Mouse (Mus musculus) midbrain, embryonic 12.5 days (tissue): ENCODE measurements around the gene Hrc. TPM values are rescaled to one million over a fixed set of nuclear protein-coding genes. Genes with fewer than 3 reads are reported as not detected.

Source experiments
- ATAC-seq: fragments of 200-750 bp; cut with Nextera tagmentation; 2 replicates; pipeline ENCODE4 v1.8.0; 2017; ENCODE audit warnings: low read depth, moderate TSS enrichment, moderate library complexity; ENCODE audit not compliant: low FRiP score
- H3K27ac ChIP-seq: fragments of 300-500 bp; sonication (generic); replicated peaks from 2 replicates; pipeline ENCODE4 v1.5.1; 2016; ENCODE audit warnings: mild to moderate bottlenecking
- H3K27me3 ChIP-seq: fragments of 300-500 bp; sonication (generic); 2 replicates; pipeline ENCODE4 v1.6.1; 2016; ENCODE audit warnings: mild to moderate bottlenecking
- H3K36me3 ChIP-seq: fragments of 300-500 bp; sonication (generic); 2 replicates; pipeline ENCODE4 v1.6.1; 2016
- H3K4me1 ChIP-seq: fragments of 300-500 bp; sonication (generic); 2 replicates; pipeline ENCODE4 v1.6.1; 2016
- H3K4me2 ChIP-seq: fragments of 300-500 bp; sonication (generic); replicated peaks from 2 replicates; pipeline ENCODE4 v1.6.1; 2016; ENCODE audit warnings: mild to moderate bottlenecking, moderate library complexity
- H3K4me3 ChIP-seq: fragments of 300-500 bp; sonication (generic); 2 replicates; pipeline ENCODE4 v1.5.1; 2016; ENCODE audit warnings: mild to moderate bottlenecking
- H3K9ac ChIP-seq: fragments of 300-500 bp; sonication (generic); replicated peaks from 2 replicates; pipeline ENCODE4 v1.6.1; 2016; ENCODE audit warnings: mild to moderate bottlenecking, moderate library complexity
- H3K9me3 ChIP-seq: fragments of 300-500 bp; sonication (generic); 2 replicates; pipeline ENCODE4 v1.6.1; 2016; ENCODE audit warnings: mild to moderate bottlenecking
- WGBS: fragments of 180-500 bp; shearing (Covaris S2); methylation state at CpG from one replicate; pipeline ENCODE4 v1.1.7; 2016; 5-methylcytosine and 5-hydroxymethylcytosine counted together
- polyA plus RNA-seq: library from polyadenylated mRNA; unstranded; fragments of >200 nt; fragmentation: Nextera tagmentation; extraction: Ambion mirVana; gene quantifications from 2 replicates; pipeline ENCODE4 v1.2.1, GENCODE M21; 2016

Hrc gene
- polyA plus RNA-seq: 0.24 TPM in 1 of 2 replicates, not detected in the other

DNA sequence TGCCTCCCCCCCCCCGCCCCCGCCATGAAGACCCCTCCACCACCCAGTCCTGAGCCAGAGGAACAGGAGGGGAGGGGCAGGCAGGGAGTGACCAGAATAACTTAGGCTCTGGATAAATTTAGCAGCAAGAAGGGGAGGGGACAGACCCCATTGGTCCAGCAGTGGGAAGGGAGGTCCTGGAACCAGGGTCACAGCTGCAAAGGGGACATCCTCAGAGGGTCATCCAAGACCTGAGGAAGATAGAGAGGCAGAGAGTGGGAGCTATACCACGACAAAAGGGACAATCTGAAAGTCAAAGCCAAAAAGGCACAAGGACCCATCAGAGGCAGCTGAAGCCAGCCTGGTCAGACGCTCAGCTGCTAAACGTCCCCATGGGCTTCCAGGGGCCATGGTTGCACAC lies at the start of gene Hrc:
Hrc (plus strand) TSS at position 235 of the 400 bp plus-strand sequence.
- H3K27ac ChIP-seq: no peak within 1 kb of the TSS
- H3K27me3 ChIP-seq: peaks cover 54% of the 10 kb centered on the region
- 38% methylated on average over 5 of the region's 5 CpGs for WGBS
- H3K9ac ChIP-seq: peak within 1 kb of the TSS; percentile 71; the same call in 1 of the 2 replicates
- H3K4me1 ChIP-seq: peaks cover 53% of the 10 kb centered on the region
- no peak within 1 kb of the TSS; the same call in 1 of the 2 replicates for H3K4me3 ChIP-seq
- no peak for ATAC-seq
- H3K9me3 ChIP-seq: no peaks in the 10 kb centered on the region
- peak within 1 kb of the TSS; percentile 96 for H3K4me2 ChIP-seq
- no peaks in the 10 kb centered on the region for H3K36me3 ChIP-seq

DNA sequence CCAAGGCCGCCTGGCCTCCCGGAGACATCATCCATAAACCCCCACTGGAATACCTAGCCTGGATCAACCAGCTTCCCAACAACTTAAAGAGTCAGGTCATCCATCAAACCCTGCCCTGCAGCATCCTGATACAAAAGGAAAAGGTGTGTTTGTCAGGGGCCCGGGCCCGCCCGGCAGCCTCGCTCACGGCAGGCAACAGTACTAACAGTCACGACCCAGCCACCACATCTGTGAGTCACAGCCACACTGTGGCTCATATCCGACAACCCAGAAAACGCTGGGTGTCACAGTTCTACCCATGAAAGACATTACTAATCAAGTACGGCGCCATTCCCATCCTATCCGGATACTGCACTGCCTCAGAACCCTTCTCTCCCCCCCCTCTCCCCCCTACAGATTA lies 48.6 kb upstream of the Hrc start:
- H3K27me3 ChIP-seq: peaks cover 8% of the 10 kb centered on the region; the same call in 1 of the 2 replicates
- H3K27ac ChIP-seq: no peak overlapping the region
- no peaks in the 10 kb centered on the region for H3K9me3 ChIP-seq
- 89% methylated on average over 13 of the region's 13 CpGs for WGBS
- no peaks in the 10 kb centered on the region for H3K36me3 ChIP-seq
- no peaks in the 10 kb centered on the region for H3K4me1 ChIP-seq
- H3K4me2 ChIP-seq: no peak overlapping the region
- H3K9ac ChIP-seq: no peak overlapping the region
- no peak for ATAC-seq
- H3K4me3 ChIP-seq: no peak overlapping the region

DNA sequence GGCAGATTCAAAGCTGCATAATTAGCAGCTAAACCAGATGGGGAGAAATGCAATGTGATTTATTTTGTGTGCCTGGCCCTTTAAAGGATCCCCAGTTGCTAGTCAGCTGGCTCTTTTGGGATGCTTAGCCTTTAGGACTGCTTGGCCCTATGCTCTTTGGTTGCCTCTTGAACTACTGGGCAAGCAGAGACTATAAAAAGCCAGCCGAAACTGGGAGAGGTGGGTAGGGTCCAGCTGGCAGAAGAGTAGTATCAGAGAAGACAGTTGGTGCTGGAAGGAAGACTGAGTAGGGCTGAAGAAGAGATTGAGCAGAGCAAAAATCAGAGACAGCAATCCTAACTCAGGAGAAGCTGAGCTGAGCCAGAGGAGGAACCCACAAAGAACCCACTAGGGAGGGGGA lies 38.5 kb upstream of the Hrc start:
- Histone ChIP-seq H3K27me3 (no peaks in the 10 kb centered on the region), H3K9ac (no peak overlapping the region), H3K9me3 (no peaks in the 10 kb centered on the region), H3K4me3 (no peak overlapping the region), H3K4me1 (no peaks in the 10 kb centered on the region), H3K4me2 (no peak overlapping the region), H3K27ac (no peak overlapping the region), H3K36me3 (no peaks in the 10 kb centered on the region)
- no peak for ATAC-seq
- 88% methylated on average over 1 of the region's 1 CpGs for WGBS

DNA sequence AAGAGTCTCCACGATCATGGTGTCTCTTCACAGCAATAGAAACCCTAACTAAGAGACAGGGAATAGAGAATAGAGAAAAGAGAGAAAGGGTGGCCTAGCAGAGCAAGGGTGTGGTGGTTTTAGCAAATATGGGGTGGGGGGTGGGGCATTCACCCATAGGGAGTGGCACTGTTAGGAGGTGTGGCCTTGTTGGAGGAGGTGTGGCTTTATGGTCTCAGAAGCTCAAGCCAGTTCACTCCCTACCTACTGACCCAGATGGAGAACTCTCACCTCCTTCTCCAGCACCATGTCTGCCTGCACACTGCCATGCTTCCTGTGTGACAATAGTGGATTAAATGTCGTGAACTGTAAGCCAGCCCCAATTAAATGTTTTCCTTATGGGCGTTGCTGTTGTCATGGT lies 37.5 kb upstream of the Hrc start:
- no peak overlapping the region for H3K4me3 ChIP-seq
- no peak for ATAC-seq

DNA sequence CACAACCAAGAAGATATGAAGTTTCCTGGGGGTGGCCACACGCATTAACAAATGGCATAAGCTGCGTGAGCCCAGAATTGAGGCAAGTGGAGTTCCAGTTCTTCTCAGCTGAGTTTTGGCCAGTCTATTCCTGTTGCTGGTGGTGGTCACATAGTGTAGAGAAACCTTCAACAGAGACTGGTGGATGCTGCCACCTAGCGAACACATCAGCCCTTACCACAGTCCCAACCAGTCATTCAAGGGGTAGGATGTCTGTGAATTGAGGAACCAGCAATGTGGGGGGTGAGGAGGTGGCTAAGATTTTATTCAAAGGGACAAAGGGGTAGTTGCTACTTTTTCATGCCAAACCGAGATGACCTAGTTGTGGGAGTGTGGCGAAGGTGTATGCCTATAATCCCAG lies 35.3 kb upstream of the Hrc start:
- WGBS: 16% methylated on average over 5 of the region's 5 CpGs
- Histone ChIP-seq H3K27ac (no peak overlapping the region), H3K4me1 (peaks cover 8% of the 10 kb centered on the region; the same call in 1 of the 2 replicates), H3K27me3 (peaks cover 11% of the 10 kb centered on the region; the same call in 1 of the 2 replicates), H3K4me3 (no peak overlapping the region), H3K9ac (no peak overlapping the region), H3K36me3 (no peaks in the 10 kb centered on the region), H3K4me2 (no peak overlapping the region), H3K9me3 (no peaks in the 10 kb centered on the region)
- ATAC-seq: no peak

More for the DNA sequence above, 37.5 kb upstream of the Hrc start:
- no peaks in the 10 kb centered on the region for H3K27me3 ChIP-seq
- no peaks in the 10 kb centered on the region for H3K36me3 ChIP-seq
- no peaks in the 10 kb centered on the region for H3K9me3 ChIP-seq
- WGBS: 67% methylated on average over 3 of the region's 3 CpGs
- H3K27ac ChIP-seq: no peak overlapping the region
- no peaks in the 10 kb centered on the region for H3K4me1 ChIP-seq
- H3K9ac ChIP-seq: no peak overlapping the region
- no peak overlapping the region for H3K4me2 ChIP-seq

DNA sequence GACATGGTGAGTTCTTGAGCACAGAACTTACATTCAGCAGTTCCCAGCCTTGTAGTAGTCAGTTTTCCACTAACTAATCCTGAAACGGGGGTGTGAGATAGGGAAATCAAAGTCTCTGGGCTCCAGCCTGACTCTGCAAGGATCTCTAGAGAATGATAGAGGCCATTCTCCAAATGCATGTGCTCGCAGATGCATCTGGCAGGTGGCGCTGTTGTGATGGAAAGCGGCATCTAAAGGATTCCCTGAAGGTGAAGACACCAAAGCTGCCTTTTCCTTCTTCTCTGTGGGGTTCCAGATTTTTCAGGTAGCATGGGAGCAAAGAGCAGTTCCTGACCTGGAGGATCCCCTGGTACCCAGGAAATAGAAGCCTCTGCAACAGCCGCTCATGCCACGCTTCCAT lies 34.8 kb upstream of the Hrc start:
- ATAC-seq: no peak

DNA sequence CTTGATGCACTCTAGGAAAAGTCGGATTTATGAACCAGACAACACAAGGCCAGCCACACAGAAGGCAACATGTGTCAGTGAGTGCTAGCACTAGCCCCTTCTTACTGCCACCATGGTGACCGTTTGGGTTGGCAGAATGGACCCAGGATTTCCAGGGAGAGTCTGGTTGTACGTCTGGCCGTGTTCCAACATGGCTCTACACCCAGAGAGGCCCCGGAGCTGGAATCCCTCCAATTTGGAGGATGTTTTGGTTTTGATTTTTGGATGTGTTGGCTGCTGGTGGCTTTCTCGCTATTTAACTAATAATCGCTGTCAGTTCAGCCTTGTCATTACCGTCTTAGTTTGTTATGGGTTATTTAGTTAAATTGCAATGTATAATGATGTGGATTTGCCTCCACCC lies 32.5 kb upstream of the Hrc start:
- H3K4me2 ChIP-seq: no peak overlapping the region
- ATAC-seq: no peak
- whole genome bisulfite sequencing: 81% methylated on average over 8 of the region's 8 CpGs

More for the DNA sequence above, 34.8 kb upstream of the Hrc start:
- no peak overlapping the region for H3K27ac ChIP-seq
- 10% methylated on average over 6 of the region's 6 CpGs for WGBS
- no peaks in the 10 kb centered on the region for H3K36me3 ChIP-seq
- no peak overlapping the region for H3K4me2 ChIP-seq
- H3K9ac ChIP-seq: no peak overlapping the region
- H3K4me1 ChIP-seq: peaks cover 13% of the 10 kb centered on the region; the same call in 1 of the 2 replicates
- no peak overlapping the region for H3K4me3 ChIP-seq
- H3K27me3 ChIP-seq: peaks cover 15% of the 10 kb centered on the region; the same call in 1 of the 2 replicates
- H3K9me3 ChIP-seq: no peaks in the 10 kb centered on the region

DNA sequence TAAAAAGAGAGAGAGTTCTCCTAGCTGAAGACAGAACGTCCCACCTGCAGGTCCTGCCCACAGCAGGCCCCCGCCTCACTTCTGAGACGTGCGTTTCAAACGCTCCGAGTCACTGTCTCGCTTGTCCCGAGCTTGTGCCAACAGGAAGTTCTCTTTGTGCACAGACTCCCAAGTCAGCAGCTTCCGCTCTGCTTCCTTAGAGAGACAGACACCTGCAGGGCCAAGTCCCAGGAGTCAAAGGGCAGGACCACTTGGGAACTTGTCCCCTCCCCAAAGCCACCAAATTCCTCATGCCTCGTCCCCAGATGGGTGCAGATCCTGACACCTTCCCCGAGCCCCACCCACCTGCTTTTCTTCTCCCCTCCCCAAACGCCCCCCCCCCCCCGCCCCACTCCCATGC lies 30.2 kb upstream of the Hrc start:
- 14% methylated on average over 12 of the region's 13 CpGs for WGBS
- Histone ChIP-seq H3K9ac (peak overlapping the region; percentile 31), H3K4me2 (peak overlapping the region; percentile 51), H3K27me3 (peaks cover 15% of the 10 kb centered on the region; the same call in 1 of the 2 replicates), H3K36me3 (no peaks in the 10 kb centered on the region), H3K4me1 (peaks cover 18% of the 10 kb centered on the region; the same call in 1 of the 2 replicates), H3K27ac (no peak overlapping the region), H3K4me3 (peak overlapping the region; percentile 31), H3K9me3 (no peaks in the 10 kb centered on the region)
- ATAC-seq: 0 out of 2 replicates have a peak, but pooled peaks have one; percentile 8

More for the DNA sequence above, 32.5 kb upstream of the Hrc start:
- Histone ChIP-seq H3K9me3 (no peaks in the 10 kb centered on the region), H3K9ac (no peak overlapping the region), H3K27ac (no peak overlapping the region), H3K4me1 (peaks cover 13% of the 10 kb centered on the region; the same call in 1 of the 2 replicates), H3K36me3 (no peaks in the 10 kb centered on the region), H3K27me3 (peaks cover 15% of the 10 kb centered on the region; the same call in 1 of the 2 replicates), H3K4me3 (no peak overlapping the region)

DNA sequence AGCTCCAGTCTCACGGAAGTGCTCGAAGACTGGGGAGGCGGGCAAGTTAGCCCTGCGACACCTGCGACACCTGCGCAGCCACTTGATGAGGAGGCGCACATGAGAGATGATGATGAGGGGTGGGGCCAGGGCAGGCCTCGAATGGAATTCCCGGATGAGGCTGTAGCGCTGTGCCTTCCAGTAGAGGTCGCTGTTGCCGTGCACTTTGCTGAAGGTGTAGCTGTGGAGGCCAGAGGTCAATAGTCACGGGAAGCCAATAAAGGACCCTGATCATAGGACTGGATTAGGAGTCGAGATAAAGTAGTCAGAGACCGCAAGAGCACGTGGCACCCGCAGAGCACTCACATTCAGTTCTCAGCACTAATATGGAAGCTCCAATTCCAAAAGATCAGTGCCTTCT lies 29.8 kb upstream of the Hrc start:
- peak; percentile 61 for ATAC-seq
- H3K27ac ChIP-seq: no peak overlapping the region

DNA sequence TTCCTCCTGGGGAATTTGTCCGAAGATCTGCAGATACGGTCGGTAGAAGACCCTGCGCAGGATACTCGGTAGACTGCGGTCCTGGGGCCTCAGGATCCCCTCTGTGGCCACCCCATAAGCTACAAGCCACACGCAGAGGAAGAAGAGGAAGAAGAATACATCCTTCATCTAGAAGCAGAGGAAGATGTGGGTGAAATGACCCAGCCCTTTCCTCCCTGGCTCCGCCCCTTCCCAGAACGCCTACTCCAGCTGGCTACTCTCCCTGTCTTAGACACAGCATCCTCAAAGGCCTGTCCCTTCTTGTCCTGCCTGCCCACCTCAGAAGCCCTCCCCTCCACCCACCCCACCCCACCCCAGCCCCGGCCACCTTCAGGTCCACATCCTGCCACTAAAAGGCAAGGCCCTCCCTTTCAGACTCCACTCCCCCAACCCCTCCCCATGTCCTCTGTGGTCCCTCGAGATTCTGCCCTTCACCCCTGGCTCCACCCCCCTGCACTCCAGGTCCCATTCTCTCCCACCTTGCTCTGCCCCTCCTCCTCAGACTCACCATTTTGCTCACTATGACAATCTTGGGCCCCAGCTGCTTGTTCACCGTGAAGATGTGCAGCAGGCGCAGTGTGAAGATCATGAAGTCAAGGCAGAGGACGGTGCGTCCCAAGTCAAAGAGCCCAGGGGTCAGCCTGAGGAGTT lies 26.4 kb upstream of the Hrc start:
- Histone ChIP-seq H3K4me2 (no peak overlapping the region), H3K27me3 (peaks cover 14% of the 10 kb centered on the region; the same call in 1 of the 2 replicates), H3K27ac (no peak overlapping the region), H3K4me1 (peaks cover 26% of the 10 kb centered on the region; the same call in 1 of the 2 replicates), H3K9me3 (no peaks in the 10 kb centered on the region), H3K4me3 (no peak overlapping the region), H3K36me3 (no peaks in the 10 kb centered on the region), H3K9ac (no peak overlapping the region)
- no peak for ATAC-seq
- 71% methylated on average over 15 of the region's 15 CpGs for WGBS

More for the DNA sequence above, 29.8 kb upstream of the Hrc start:
- Histone ChIP-seq H3K9ac (peak overlapping the region; percentile 31; the same call in 1 of the 2 replicates), H3K4me3 (peak overlapping the region; percentile 31), H3K4me1 (peaks cover 18% of the 10 kb centered on the region; the same call in 1 of the 2 replicates), H3K9me3 (no peaks in the 10 kb centered on the region), H3K36me3 (no peaks in the 10 kb centered on the region), H3K4me2 (peak overlapping the region; percentile 51), H3K27me3 (peaks cover 15% of the 10 kb centered on the region; the same call in 1 of the 2 replicates)
- 4% methylated on average over 17 of the region's 17 CpGs for WGBS

DNA sequence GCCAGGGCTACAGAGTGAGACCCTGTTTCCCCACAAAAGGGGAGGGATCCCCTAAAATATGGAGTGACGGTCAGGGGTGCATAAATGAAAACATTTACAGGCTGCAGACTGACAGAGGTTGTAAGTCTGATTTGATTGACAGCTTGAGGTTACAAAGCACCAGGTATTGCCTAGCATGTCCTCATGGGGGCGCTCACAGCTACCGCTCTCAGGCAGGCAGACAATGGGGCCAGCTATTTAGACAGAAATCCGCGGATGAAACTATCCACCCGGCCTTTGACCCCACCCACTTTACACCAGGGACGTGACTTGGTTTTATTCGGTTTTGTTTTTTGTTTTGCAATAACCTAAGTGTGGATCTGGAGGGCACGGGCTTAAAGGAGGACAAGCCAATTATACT lies 25.6 kb upstream of the Hrc start:
- H3K27ac ChIP-seq: peak overlapping the region; percentile 39; the same call in 1 of the 2 replicates
- no peaks in the 10 kb centered on the region for H3K9me3 ChIP-seq
- no peak overlapping the region for H3K9ac ChIP-seq
- H3K4me1 ChIP-seq: peaks cover 25% of the 10 kb centered on the region; the same call in 1 of the 2 replicates
- no peaks in the 10 kb centered on the region for H3K36me3 ChIP-seq
- peaks cover 6% of the 10 kb centered on the region; the same call in 1 of the 2 replicates for H3K27me3 ChIP-seq
- no peak overlapping the region for H3K4me3 ChIP-seq
- 11% methylated on average over 9 of the region's 9 CpGs for WGBS
- no peak overlapping the region for H3K4me2 ChIP-seq
- 0 out of 2 replicates have a peak, but pooled peaks have one; percentile 32 for ATAC-seq

DNA sequence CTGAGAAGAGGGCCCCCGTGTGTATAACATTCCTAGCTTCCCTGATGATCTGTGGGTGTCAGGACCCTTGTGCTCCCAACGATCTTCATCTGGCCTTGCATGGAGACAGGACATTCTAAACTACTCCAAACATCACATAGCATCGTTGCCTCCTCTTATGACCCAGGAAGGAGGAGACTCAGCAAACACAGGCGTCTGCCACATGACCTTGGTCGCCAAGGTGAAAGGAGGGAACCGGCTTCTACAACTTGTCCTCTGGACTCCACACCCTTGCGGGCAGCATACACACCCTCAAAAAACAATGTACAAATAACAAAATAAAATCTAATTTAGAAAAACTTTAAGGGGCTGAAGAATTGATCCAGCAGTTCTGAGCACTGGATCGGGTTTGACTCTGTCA lies 23.1 kb upstream of the Hrc start:
- Histone ChIP-seq H3K4me1 (peaks cover 17% of the 10 kb centered on the region; the same call in 1 of the 2 replicates), H3K9ac (no peak overlapping the region), H3K27me3 (no peaks in the 10 kb centered on the region; the same call in 1 of the 2 replicates), H3K4me2 (no peak overlapping the region), H3K27ac (no peak overlapping the region), H3K36me3 (no peaks in the 10 kb centered on the region), H3K9me3 (no peaks in the 10 kb centered on the region), H3K4me3 (no peak overlapping the region)
- 68% methylated on average over 8 of the region's 8 CpGs for WGBS
- ATAC-seq: no peak
